Mouse (Mus musculus): ENCODE results near the gene Naif1. TPM values are rescaled to one million over a fixed set of nuclear protein-coding genes. Genes with fewer than 3 reads are reported as not detected.

The Naif1 gene
- polyA plus RNA-seq, 1 experiment from 2014 or later = 5.5 TPM

DNA sequence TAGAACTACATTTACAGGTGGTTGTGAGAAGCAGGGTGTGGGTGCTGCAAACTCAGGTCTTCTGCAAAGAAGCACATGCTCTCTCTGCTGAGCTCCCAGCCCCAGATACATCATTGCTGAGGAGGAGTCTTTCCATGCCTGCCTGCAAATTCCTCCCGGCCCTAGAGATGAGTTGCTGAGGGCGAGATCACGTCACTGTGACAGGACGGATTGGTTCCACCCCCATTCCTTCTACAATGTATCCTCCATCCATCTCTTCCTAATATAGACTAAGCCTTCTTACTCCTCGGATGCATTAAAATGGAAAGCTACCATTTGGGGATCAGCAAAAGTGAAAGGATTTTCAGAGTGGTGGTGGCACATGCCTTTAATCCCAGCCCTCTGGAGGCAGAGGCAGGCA lies 24.7 kb upstream of the Naif1 start:
- 76% methylated on average over 5 of the region's 5 CpGs for whole genome bisulfite sequencing
- no peak overlapping the region for H3K4me3 ChIP-seq (ENCODE audit: low read depth, low read length)
- H3K4me1 ChIP-seq (ENCODE audit: control insufficient read depth, insufficient read depth, low read length) = peaks cover 57% of the 10 kb centered on the region
- no peak for ATAC-seq
- H3K4me2 ChIP-seq (ENCODE audit: low read length) = no peak overlapping the region
- no peaks in the 10 kb centered on the region for H3K9me3 ChIP-seq (replicated peaks; ENCODE audit: control insufficient read depth, low read length, poor library complexity, severe bottlenecking)
- H3K27me3 ChIP-seq (ENCODE audit: control insufficient read depth, insufficient read depth, low read depth, low read length) = no peaks in the 10 kb centered on the region
- H3K27ac ChIP-seq (ENCODE audit: low read length) = no peak overlapping the region
- H3K36me3 ChIP-seq (ENCODE audit: control insufficient read depth, insufficient read depth, low read length) = peaks cover 4% of the 10 kb centered on the region
- H3K9ac ChIP-seq (ENCODE audit: low read depth, low read length) = no peak overlapping the region

DNA sequence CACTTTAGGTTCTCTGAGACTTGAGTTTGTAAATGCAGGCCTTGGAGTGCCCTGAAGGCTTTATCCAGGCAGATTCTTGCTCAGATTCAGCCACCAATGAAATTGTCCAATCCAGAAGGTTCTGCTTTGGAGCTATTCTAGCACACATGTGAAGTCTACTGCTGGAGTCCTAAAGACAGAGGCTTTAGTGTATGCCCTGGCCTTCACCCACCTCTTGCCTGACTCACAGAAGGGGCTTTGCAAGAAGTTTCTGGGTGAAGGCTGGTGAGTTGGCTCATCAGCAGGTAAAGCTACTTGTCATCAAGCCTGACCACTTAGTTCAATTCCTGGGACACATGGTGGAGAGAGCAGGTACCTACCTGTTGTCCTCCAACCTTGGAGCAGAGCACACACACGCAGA lies 24.1 kb upstream of the Naif1 start:
- Histone ChIP-seq H3K4me2 (ENCODE audit: low read length) (no peak overlapping the region), H3K36me3 (ENCODE audit: control insufficient read depth, insufficient read depth, low read length) (no peaks in the 10 kb centered on the region), H3K4me3 (ENCODE audit: low read depth, low read length) (no peak overlapping the region), H3K9ac (ENCODE audit: low read depth, low read length) (no peak overlapping the region), H3K27me3 (ENCODE audit: control insufficient read depth, insufficient read depth, low read depth, low read length) (no peaks in the 10 kb centered on the region), H3K4me1 (ENCODE audit: control insufficient read depth, insufficient read depth, low read length) (peaks cover 57% of the 10 kb centered on the region), H3K9me3 (replicated peaks; ENCODE audit: control insufficient read depth, low read length, poor library complexity, severe bottlenecking) (no peaks in the 10 kb centered on the region), H3K27ac (ENCODE audit: low read length) (no peak overlapping the region)
- no peak for ATAC-seq
- 96% methylated on average over 1 of the region's 1 CpGs for WGBS

DNA sequence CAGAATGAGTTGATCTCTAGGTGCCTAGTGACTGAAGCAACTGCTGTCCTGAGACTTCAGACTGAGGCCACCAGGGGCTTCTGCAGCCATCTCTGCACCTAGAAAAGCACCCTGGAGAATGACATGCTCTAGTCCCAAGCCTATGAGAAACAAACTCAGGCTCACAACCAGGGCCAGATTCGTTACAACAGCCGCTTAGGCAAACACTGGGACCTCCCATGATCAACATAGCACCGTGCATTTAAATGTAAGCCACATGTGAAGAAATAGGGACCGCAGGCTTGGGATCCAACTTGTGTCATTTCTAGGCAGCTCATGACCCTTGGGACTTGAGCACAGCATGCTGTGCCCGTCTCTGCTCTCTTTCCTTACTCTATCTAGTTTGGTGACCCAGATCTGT lies 22.5 kb upstream of the Naif1 start:
- Histone ChIP-seq H3K36me3 (ENCODE audit: control insufficient read depth, insufficient read depth, low read length) (no peaks in the 10 kb centered on the region), H3K27ac (ENCODE audit: low read length) (peak overlapping the region; percentile 78), H3K9me3 (replicated peaks; ENCODE audit: control insufficient read depth, low read length, poor library complexity, severe bottlenecking) (no peaks in the 10 kb centered on the region), H3K4me2 (ENCODE audit: low read length) (peak overlapping the region; percentile 81), H3K9ac (ENCODE audit: low read depth, low read length) (peak overlapping the region; percentile 67; the same call in 1 of the 2 replicates), H3K4me3 (ENCODE audit: low read depth, low read length) (peak overlapping the region; percentile 44), H3K4me1 (ENCODE audit: control insufficient read depth, insufficient read depth, low read length) (peaks cover 63% of the 10 kb centered on the region), H3K27me3 (ENCODE audit: control insufficient read depth, insufficient read depth, low read depth, low read length) (no peaks in the 10 kb centered on the region)
- 80% methylated on average over 5 of the region's 5 CpGs for WGBS
- no peak for ATAC-seq

DNA sequence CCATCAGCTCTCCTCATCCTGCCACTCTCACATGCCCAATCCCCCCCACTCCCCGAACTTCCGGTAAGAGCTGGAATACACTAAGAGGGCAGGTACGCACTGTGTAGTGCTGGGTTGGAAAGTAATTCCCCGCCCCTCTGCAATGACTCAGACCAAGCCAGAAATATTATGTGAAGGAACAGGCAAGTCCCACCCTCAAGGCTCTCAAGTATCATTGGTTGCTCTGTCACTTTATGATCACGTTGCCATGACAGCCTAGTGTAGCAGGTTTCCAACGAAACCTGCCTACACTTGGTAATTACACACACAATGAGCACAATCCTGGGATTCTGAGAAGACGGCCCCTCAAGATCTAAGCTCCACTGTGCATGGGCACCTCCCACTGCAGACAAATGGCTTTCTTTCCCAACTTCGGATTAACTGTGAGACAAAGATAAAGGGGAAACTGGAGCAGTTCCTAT lies 22.0 kb upstream of the Naif1 start:
- peaks cover 58% of the 10 kb centered on the region for H3K4me1 ChIP-seq (ENCODE audit: control insufficient read depth, insufficient read depth, low read length)
- H3K27ac ChIP-seq (ENCODE audit: low read length) = peak overlapping the region; percentile 78
- H3K4me3 ChIP-seq (ENCODE audit: low read depth, low read length) = peak overlapping the region; percentile 44
- WGBS = 29% methylated on average over 8 of the region's 8 CpGs
- no peaks in the 10 kb centered on the region for H3K27me3 ChIP-seq (ENCODE audit: control insufficient read depth, insufficient read depth, low read depth, low read length)
- H3K36me3 ChIP-seq (ENCODE audit: control insufficient read depth, insufficient read depth, low read length) = no peaks in the 10 kb centered on the region
- peak overlapping the region; percentile 81 for H3K4me2 ChIP-seq (ENCODE audit: low read length)
- no peaks in the 10 kb centered on the region for H3K9me3 ChIP-seq (replicated peaks; ENCODE audit: control insufficient read depth, low read length, poor library complexity, severe bottlenecking)
- peak overlapping the region; percentile 67 for H3K9ac ChIP-seq (ENCODE audit: low read depth, low read length)
- ATAC-seq = peak; percentile 78

DNA sequence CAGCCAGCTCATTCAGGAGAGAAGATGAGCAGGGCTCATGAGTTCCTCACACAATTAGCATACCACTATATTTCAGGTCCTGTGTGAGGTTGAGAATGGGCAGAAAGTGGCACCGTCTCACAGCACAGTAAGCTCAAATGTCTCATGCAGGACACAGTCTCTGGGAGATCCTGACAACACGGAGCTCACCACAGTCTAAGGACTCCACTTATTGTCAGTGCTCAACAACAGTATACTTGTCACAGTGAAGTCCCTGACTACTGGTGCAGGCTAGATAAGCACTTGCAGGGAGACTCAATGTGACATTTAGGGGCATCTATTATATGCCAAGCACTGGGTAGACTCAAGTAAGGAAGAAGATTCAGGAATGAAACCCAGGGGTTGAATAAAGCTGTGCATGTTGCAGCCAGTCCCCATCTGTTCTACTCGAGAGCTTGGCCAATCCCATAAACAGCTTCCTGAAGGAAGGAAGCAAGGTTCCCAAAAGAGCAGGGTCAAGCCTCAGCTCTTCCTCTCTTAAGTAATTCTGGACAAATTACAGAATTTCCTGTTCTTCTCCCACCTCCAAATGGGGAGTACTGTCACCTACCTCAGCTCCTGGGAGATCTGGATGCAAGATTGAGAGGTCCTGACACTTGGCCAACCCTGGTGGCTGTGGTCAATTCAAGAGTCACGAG lies 20.9 kb upstream of the Naif1 start:
- Histone ChIP-seq H3K27me3 (ENCODE audit: control insufficient read depth, insufficient read depth, low read depth, low read length) (no peaks in the 10 kb centered on the region), H3K9ac (ENCODE audit: low read depth, low read length) (peak overlapping the region; percentile 67)

DNA sequence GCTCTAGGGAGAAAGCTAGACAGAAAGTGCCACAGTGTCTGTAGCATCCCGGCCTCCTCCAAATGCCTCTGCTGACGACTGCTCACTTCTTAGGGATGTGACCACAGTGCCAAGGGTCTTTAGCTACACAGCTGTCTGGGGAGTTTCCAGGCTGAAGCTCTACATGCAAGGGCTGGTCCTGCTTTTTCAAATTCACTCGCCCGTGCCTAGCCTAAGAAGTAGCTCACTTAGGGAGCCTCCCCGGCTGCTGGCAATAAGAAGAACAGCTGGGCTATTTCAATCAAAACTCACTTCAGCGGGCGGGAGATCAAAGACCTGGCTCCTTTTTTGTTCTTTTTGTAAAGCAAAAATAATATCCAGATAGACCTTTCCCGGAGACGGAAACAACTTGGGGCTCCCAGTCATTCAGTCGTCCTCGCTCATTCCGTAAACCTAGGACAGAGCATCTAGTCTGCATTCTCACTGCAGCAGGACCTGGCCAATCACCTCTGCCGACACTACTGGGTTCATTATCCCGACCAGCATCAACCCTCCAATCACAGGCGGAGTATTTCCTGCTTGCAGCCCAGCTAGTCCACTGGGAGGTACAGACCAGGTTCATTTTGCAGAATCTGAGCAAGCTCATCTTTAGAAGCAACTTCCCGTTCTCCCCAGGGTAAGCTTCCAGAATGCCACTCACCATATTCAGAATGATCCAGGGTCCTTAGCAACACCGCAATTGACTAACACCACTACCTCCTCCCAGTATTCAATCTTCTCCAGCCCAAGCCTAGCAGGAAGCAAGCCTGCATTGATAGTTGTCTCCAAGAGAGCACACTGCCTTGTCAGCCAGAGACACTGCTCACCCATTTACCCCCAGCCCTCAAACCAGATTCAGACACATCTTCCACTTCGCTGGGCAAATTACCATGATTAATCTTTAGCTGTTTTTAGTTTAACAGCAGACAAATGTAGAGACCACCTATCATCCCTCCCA lies 19.3 kb upstream of the Naif1 start:
- Histone ChIP-seq H3K4me2 (ENCODE audit: low read length) (peak overlapping the region; percentile 81), H3K36me3 (ENCODE audit: control insufficient read depth, insufficient read depth, low read length) (no peaks in the 10 kb centered on the region), H3K4me1 (ENCODE audit: control insufficient read depth, insufficient read depth, low read length) (peaks cover 42% of the 10 kb centered on the region), H3K27ac (ENCODE audit: low read length) (peak overlapping the region; percentile 89), H3K9me3 (replicated peaks; ENCODE audit: control insufficient read depth, low read length, poor library complexity, severe bottlenecking) (no peaks in the 10 kb centered on the region), H3K9ac (ENCODE audit: low read depth, low read length) (peak overlapping the region; percentile 75), H3K27me3 (ENCODE audit: control insufficient read depth, insufficient read depth, low read depth, low read length) (no peaks in the 10 kb centered on the region), H3K4me3 (ENCODE audit: low read depth, low read length) (peak overlapping the region; percentile 44)
- whole genome bisulfite sequencing = 4% methylated on average over 18 of the region's 18 CpGs
- ATAC-seq = peak; percentile 96

More for the DNA sequence above, 20.9 kb upstream of the Naif1 start:
- H3K4me3 ChIP-seq (ENCODE audit: low read depth, low read length) = peak overlapping the region; percentile 44
- peak overlapping the region; percentile 78 for H3K27ac ChIP-seq (ENCODE audit: low read length)
- H3K36me3 ChIP-seq (ENCODE audit: control insufficient read depth, insufficient read depth, low read length) = no peaks in the 10 kb centered on the region
- no peaks in the 10 kb centered on the region for H3K9me3 ChIP-seq (replicated peaks; ENCODE audit: control insufficient read depth, low read length, poor library complexity, severe bottlenecking)
- WGBS = 72% methylated on average over 4 of the region's 4 CpGs
- H3K4me2 ChIP-seq (ENCODE audit: low read length) = peak overlapping the region; percentile 81
- peaks cover 48% of the 10 kb centered on the region for H3K4me1 ChIP-seq (ENCODE audit: control insufficient read depth, insufficient read depth, low read length)
- no peak for ATAC-seq

DNA sequence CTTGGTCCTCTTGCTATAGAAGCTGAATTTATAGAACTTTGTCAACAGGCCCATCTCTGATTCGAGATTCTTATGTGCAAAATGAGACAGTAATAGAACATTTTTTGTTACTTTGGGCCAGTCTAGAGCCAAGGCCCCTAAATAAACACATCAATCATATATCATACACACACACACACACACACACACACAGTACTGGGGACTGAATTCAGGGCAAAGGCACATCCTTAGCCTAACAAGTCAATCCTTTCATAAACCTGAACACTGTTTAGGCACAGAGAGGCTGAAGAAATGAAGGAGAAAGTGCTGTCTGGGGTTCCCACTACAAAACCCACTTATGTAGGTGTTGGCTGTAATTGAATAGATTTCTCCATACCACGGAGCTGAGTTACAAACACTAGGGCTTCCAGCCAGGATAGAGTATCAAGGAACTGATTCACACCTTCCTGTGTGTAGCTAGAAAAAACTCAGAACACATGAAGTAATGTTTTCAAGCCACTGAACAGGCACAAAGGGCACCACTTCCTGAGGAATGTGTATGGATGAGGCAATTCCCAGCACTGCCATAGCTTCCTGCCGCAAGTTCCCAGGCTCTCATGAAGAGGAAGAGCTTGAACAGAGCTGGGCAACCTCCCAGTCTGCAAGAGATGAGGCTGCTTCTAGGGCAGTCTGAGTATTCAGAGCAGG lies 13.4 kb upstream of the Naif1 start:
- Histone ChIP-seq H3K9ac (ENCODE audit: low read depth, low read length) (no peak overlapping the region), H3K27ac (ENCODE audit: low read length) (peak overlapping the region; percentile 55), H3K27me3 (ENCODE audit: control insufficient read depth, insufficient read depth, low read depth, low read length) (no peaks in the 10 kb centered on the region), H3K4me2 (ENCODE audit: low read length) (no peak overlapping the region), H3K9me3 (replicated peaks; ENCODE audit: control insufficient read depth, low read length, poor library complexity, severe bottlenecking) (no peaks in the 10 kb centered on the region), H3K4me3 (ENCODE audit: low read depth, low read length) (no peak overlapping the region), H3K4me1 (ENCODE audit: control insufficient read depth, insufficient read depth, low read length) (peaks cover 7% of the 10 kb centered on the region), H3K36me3 (ENCODE audit: control insufficient read depth, insufficient read depth, low read length) (no peaks in the 10 kb centered on the region)
- WGBS = 59% methylated on average over 3 of the region's 3 CpGs
- ATAC-seq = peak; percentile 17; the same call in 1 of the 2 replicates

DNA sequence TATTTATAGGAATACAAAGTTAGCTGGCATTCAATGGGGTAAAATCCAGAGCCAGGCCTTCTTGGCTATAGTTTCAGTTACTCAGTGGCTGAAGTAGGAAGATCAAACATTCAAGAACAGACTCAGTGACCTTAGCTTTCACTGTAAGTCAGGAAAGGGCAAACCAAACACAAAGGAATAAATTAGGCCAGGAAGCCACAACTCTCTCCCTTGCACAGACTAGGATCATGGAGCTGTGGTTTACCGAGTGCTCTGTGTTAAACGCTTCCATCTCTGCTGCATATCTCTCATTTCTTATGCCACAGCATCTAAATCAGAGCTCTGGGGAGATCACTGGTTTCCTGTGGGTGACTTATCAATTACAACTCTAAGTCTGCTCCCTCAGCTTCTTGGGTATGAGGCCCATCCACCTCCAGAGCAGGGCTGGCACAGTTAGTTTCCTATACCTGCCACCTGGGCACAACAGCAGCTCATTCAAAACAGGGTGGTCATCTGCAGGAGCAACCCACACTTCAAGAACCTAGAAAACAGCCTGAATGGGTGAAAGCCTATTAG lies 12.6 kb upstream of the Naif1 start:
- no peak for ATAC-seq
- H3K27ac ChIP-seq (ENCODE audit: low read length) = peak overlapping the region; percentile 55
- H3K9me3 ChIP-seq (replicated peaks; ENCODE audit: control insufficient read depth, low read length, poor library complexity, severe bottlenecking) = no peaks in the 10 kb centered on the region
- H3K27me3 ChIP-seq (ENCODE audit: control insufficient read depth, insufficient read depth, low read depth, low read length) = no peaks in the 10 kb centered on the region
- H3K4me3 ChIP-seq (ENCODE audit: low read depth, low read length) = no peak overlapping the region
- H3K9ac ChIP-seq (ENCODE audit: low read depth, low read length) = no peak overlapping the region
- peaks cover 5% of the 10 kb centered on the region; the same call in 1 of the 2 replicates for H3K4me1 ChIP-seq (ENCODE audit: control insufficient read depth, insufficient read depth, low read length)
- 60% methylated on average over 2 of the region's 2 CpGs for WGBS
- H3K4me2 ChIP-seq (ENCODE audit: low read length) = no peak overlapping the region
- no peaks in the 10 kb centered on the region for H3K36me3 ChIP-seq (ENCODE audit: control insufficient read depth, insufficient read depth, low read length)

All from midbrain, embryonic 16.5 days (tissue).